Mouse (Mus musculus) duodenum, adult 2 months (tissue): ENCODE data around the gene Rab9. TPM values are rescaled to one million over a fixed set of nuclear protein-coding genes. Genes with fewer than 3 reads are reported as not detected.

Experiments used
- polyA plus RNA-seq: library from polyadenylated mRNA; depleted of rRNA; stranded (reverse); fragments of >200 nt; gene quantifications from 2 replicates; pipeline ENCODE4 v1.2.3, GENCODE M21; 2012; ENCODE audit warnings: low replicate concordance; rRNA removed

Rab9 gene
- 0.89 and 1.3 TPM in 2 replicates for polyA plus RNA-seq

GRCm38 (mm10) chrX:166479365-166479983 is at the start of gene Rab9:
Rab9 (minus strand) TSS chrX:166479867.

DNA sequence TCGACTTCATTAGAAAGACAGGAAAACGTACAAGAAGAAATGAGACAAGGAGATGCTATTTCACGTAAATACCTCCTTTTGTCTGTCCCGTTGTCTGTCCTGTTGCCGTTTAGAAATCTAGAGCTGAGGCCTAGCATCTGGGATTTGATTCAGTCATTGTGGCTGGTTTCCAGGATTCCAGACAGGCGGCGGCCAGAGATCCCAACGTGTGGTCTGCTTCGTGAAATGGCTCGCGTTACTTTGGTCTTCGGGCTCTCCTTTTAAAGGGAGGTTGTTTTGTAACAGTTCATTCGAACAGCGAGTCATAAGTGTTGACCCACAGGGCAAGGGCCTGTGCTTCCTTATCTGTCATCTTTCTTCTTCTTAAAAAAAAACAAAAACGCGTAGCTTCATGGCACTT is 38.7 kb upstream of the Rab9 start, which contains the start of gene Tceanc:
Gene Tceanc (minus strand): TSS at position 223 of the 400 bp plus-strand sequence.

DNA sequence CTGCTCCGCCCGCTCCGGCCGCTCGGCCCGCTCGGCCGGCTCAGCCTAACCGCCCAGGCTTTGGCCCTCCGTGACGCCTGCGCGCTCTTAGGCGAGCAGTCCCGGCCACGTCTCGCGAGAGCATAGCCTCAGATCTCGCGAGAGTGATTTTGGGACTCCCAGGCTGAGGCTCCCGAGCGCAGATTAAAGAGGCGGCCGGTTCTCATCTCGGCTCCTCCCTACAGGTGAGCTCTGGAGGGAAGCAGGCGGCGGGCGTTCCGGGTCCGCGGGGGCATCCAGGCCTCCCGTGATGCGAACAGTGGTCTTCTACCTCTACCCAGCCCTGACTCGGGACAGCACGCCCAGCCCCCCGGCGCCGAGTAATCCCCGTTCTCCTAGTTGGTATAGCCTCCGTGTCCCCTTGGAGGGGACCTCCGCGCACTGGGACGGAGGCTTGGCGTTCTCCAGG is 39.0 kb downstream of the Rab9 start, which contains the start of gene Ofd1:
Gene Ofd1 (minus strand): TSS at position 89 of the 448 bp plus-strand sequence.

GRCm38 (mm10) chrX:166440036-166440615 is 39.5 kb downstream of the Rab9 start, which contains the start of gene Trappc2:
Trappc2 (plus strand) TSS chrX:166440574.

Other genes with a start within 250 kb of the Rab9 start
- gene Gpm6b, start 241.0 kb downstream of the Rab9 start, polyA plus RNA-seq: 0.26 and 0.77 TPM in 2 replicates
- 0.22 and 0.27 TPM in 2 replicates for gene Trappc2, start 39.3 kb downstream of the Rab9 start, polyA plus RNA-seq
- 0.23 and 0.39 TPM in 2 replicates for gene Ofd1, start 39.2 kb downstream of the Rab9 start, polyA plus RNA-seq
- 0.20 and 0.32 TPM in 2 replicates for gene Tceanc, start 38.7 kb upstream of the Rab9 start, polyA plus RNA-seq
- gene Egfl6, start 105.9 kb upstream of the Rab9 start, polyA plus RNA-seq: not detected in 2 replicates